Mouse (Mus musculus): ENCODE results near the gene Akt2.

GRCm38 (mm10) chr7:27622234-27622633 lies 30.9 kb downstream of the Akt2 start:
- no peak for TF ChIP-seq MAX (IDR thresholded peaks at IDR 0.05)
- TF ChIP-seq MYOG (IDR thresholded peaks at IDR 0.05; ENCODE audit: control insufficient read depth, extremely low read depth, insufficient read length), result no peak
- no peak for TF ChIP-seq CTCF (IDR thresholded peaks at IDR 0.05; ENCODE audit: control insufficient read depth, insufficient read depth, insufficient read length)
- no peak for TF ChIP-seq FOSL1 (IDR thresholded peaks at IDR 0.05; ENCODE audit: insufficient read depth, low read length, poor library complexity, severe bottlenecking)
- TF ChIP-seq USF1 (IDR thresholded peaks at IDR 0.05; ENCODE audit: low read depth), result no peak
- no peak for TF ChIP-seq MYOD1 (IDR thresholded peaks at IDR 0.05; ENCODE audit: control insufficient read depth, insufficient read length, low read depth)

Data from C2C12 (cell line).